Mouse (Mus musculus) stomach, embryonic 15.5 days (tissue): ENCODE results near the gene 1700109H08Rik. TPM values are rescaled to one million over a fixed set of nuclear protein-coding genes. Genes with fewer than 3 reads are reported as not detected.
"Not testable (repeated sequence)": the region's sequence is repeated elsewhere in the genome, so short reads cannot be mapped to it uniquely, and the experiment has no call there.

Experiments used
- ATAC-seq: fragments of 200-750 bp; cut with Nextera tagmentation; 2 replicates; pipeline ENCODE4 v1.8.0; 2017; ENCODE audit warnings: low read depth, moderate number of reproducible peaks, moderate TSS enrichment; ENCODE audit not compliant: insufficient read depth, low FRiP score
- H3K27ac ChIP-seq: fragments of 300-500 bp; sonication (generic); 2 replicates; pipeline ENCODE4 v1.5.1; 2015; ENCODE audit warnings: mild to moderate bottlenecking, inconsistent platforms
- H3K27me3 ChIP-seq: fragments of 300-500 bp; sonication (generic); replicated peaks from 2 replicates; pipeline ENCODE4 v1.6.1; 2015; ENCODE audit warnings: inconsistent platforms
- H3K36me3 ChIP-seq: fragments of 300-500 bp; sonication (generic); 2 replicates; pipeline ENCODE4 v1.6.1; 2015; ENCODE audit warnings: inconsistent platforms
- H3K4me1 ChIP-seq: fragments of 300-500 bp; sonication (generic); 2 replicates; pipeline ENCODE4 v1.6.1; 2015; ENCODE audit warnings: inconsistent platforms
- H3K4me2 ChIP-seq: fragments of 300-500 bp; sonication (generic); 2 replicates; pipeline ENCODE4 v1.6.1; 2015; ENCODE audit warnings: mild to moderate bottlenecking, inconsistent platforms
- H3K4me3 ChIP-seq: fragments of 300-500 bp; sonication (generic); replicated peaks from 2 replicates; pipeline ENCODE4 v1.5.1; 2015; ENCODE audit warnings: inconsistent platforms
- H3K9ac ChIP-seq: fragments of 300-500 bp; sonication (generic); 2 replicates; pipeline ENCODE4 v1.6.1; 2015; ENCODE audit warnings: inconsistent platforms
- H3K9me3 ChIP-seq: fragments of 300-500 bp; sonication (generic); 2 replicates; pipeline ENCODE4 v1.6.1; 2016; ENCODE audit warnings: inconsistent platforms
- WGBS: fragments of 180-500 bp; shearing (Covaris S2); methylation state at CpG from one replicate; pipeline ENCODE4 v1.1.7; 2015; 5-methylcytosine and 5-hydroxymethylcytosine counted together
- polyA plus RNA-seq: library from polyadenylated mRNA; unstranded; fragments of >200 nt; fragmentation: Nextera tagmentation; extraction: Ambion mirVana; gene quantifications from 2 replicates; pipeline ENCODE4 v1.2.1, GENCODE M21; 2015

1700109H08Rik gene
- polyA plus RNA-seq, 1 experiment from 2014 or later: 2.7 TPM

DNA sequence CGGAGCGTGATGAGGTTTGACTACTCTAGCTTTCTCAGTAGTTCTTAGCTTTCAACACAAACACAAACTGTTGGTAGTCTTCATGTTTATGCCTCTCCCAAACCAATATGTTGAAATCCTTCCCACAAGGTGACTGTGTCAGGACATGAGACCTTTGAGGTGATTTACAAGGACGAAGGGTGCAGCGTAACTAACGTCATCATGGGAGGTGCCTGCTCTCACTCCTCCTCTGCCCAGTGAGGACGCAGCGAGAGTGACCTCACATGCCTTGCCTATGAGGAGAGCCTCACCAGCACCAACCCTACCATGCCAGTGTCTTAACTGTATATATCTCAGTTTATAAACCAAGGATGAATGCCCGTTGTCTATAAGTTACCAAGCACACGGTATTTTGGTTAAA is 35.7 kb downstream of the 1700109H08Rik start:
- Histone ChIP-seq H3K4me1 (no peaks in the 10 kb centered on the region), H3K4me2 (no peak overlapping the region), H3K9ac (no peak overlapping the region), H3K27ac (no peak overlapping the region), H3K27me3 (no peaks in the 10 kb centered on the region), H3K9me3 (no peaks in the 10 kb centered on the region), H3K36me3 (peaks cover 20% of the 10 kb centered on the region), H3K4me3 (no peak overlapping the region)
- 92% methylated on average over 9 of the region's 9 CpGs for WGBS
- ATAC-seq: no peak

DNA sequence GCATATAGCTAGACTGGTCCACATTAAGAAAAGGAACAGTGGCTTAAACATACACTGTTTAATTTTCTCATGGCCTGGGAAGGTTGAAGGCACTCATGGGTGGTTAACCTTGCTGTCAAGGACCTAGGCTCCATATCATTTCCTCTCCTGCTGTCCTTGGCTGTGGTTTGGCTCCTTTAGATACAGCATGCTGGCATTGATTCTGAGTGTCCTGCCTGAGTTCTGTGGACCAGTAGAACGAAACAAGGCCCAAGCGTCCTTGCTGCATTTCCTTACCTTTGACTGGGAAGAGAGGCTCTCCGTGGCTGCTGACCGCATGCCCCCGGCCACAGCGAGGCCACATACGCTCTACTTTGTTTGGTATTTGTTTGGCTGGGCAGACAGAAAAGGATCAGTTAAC is 37.9 kb downstream of the 1700109H08Rik start:
- ATAC-seq: no peak
- Histone ChIP-seq H3K4me1 (no peaks in the 10 kb centered on the region), H3K9me3 (no peaks in the 10 kb centered on the region), H3K27me3 (no peaks in the 10 kb centered on the region), H3K4me2 (no peak overlapping the region), H3K27ac (no peak overlapping the region), H3K4me3 (no peak overlapping the region), H3K36me3 (peaks cover 24% of the 10 kb centered on the region), H3K9ac (no peak overlapping the region)
- 91% methylated on average over 7 of the region's 7 CpGs for WGBS

DNA sequence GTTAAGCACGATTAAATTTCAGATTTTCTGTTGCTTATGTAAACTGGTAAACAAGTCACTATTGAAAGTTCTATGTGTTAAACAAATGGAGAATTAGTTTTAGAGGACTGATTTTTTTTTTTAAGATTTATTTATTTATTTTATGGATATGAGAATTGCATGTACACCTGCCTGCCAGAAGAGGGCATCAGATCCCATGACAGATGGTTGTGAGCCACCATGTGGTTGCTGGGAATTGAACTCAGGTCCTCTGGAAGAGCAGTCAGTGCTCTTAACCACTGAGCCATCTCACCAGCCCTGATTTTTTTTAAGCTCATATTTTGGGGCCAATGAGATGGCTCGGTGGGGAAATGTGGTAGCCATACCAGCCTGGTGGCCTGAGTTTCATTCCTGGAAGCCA is 40.5 kb downstream of the 1700109H08Rik start:
- H3K9ac ChIP-seq, H3K27me3 ChIP-seq, H3K9me3 ChIP-seq, ATAC-seq, H3K4me2 ChIP-seq, H3K4me3 ChIP-seq, H3K27ac ChIP-seq, H3K4me1 ChIP-seq: not testable (repeated sequence)
- 84% methylated on average over 2 of the region's 2 CpGs for WGBS
- peaks cover 15% of the 10 kb centered on the region for H3K36me3 ChIP-seq

DNA sequence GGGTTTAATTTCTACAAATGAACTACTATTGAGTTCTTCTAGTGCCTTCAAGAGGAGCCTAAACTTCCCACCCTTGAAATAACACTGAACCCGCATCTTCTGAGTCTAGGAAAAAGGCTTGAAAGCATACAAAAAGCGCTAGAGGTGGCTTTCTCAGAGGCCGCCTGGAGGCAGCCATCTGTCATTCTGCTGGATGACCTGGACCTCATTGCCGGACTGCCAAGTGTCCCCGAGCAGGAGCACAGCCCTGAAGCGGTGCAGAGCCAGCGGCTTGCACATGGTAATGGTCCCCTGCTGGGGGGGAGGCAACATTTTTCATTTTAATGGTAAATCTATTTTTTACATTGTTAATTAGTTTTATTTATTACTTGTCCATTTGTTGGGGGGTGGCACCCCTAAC is 49.1 kb downstream of the 1700109H08Rik start:
- H3K4me2 ChIP-seq: no peak overlapping the region
- peaks cover 13% of the 10 kb centered on the region for H3K36me3 ChIP-seq

DNA sequence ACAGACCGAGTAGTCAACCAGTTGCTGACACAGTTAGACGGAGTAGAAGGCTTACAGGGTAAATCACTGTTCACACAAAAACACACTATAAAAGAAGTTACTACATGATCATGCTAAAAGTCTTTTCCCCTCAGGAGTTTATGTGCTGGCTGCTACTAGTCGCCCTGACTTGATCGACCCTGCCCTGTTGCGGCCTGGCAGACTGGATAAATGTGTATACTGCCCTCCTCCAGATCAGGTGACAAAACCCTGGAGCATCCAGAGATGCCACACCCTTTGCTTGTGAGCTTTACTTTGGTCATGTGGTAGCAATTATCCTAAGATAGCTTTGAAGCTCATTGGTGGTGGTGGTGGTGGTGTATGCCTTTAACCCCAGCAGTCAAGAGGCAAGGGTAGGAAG is 58.7 kb downstream of the 1700109H08Rik start:
- no peak overlapping the region for H3K9ac ChIP-seq
- H3K27ac ChIP-seq: no peak overlapping the region
- ATAC-seq: no peak
- no peak overlapping the region for H3K4me2 ChIP-seq
- no peaks in the 10 kb centered on the region for H3K4me1 ChIP-seq
- H3K9me3 ChIP-seq: no peaks in the 10 kb centered on the region
- no peaks in the 10 kb centered on the region for H3K27me3 ChIP-seq
- peaks cover 8% of the 10 kb centered on the region; the same call in 1 of the 2 replicates for H3K36me3 ChIP-seq
- WGBS: 89% methylated on average over 5 of the region's 5 CpGs
- H3K4me3 ChIP-seq: no peak overlapping the region

More for the DNA sequence above, 49.1 kb downstream of the 1700109H08Rik start:
- H3K27me3 ChIP-seq: no peaks in the 10 kb centered on the region
- H3K9ac ChIP-seq: no peak overlapping the region
- no peak for ATAC-seq
- 87% methylated on average over 7 of the region's 7 CpGs for WGBS
- no peaks in the 10 kb centered on the region for H3K4me1 ChIP-seq
- no peaks in the 10 kb centered on the region for H3K9me3 ChIP-seq
- no peak overlapping the region for H3K4me3 ChIP-seq
- H3K27ac ChIP-seq: no peak overlapping the region

DNA sequence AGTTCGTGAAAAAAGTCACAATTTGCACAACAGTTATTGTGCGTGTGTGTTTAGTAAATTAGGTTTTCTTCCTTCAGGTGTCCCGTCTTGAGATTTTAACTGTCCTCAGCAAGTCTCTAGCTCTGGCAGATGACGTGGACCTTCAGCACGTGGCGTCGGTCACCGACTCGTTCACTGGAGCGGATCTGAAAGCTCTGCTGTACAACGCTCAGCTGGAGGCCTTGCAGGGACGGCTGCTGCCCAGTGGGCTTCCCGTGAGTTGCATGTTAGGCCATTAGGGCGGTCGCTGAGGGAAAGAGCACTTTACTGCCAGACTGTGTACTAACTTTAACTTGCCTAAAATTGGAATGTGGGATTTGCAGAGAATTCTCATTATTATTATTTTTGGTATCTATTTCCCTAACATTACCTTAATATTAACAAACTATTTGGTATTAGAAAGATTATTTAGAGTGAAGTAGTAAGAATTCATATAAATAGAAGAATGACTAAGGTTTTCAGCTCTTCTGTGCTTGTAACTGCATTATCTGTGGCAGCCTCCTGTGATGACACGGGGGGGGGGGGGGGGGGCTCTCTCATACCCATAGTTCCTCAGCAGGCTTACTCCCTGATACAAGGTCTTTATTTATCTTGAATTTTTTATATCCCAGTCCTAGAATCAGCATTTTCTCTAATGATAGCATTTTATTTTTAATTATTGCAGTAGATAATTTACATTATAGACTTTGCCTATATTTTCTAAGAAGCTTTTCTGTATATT is 60.3 kb downstream of the 1700109H08Rik start:
- no peak overlapping the region for H3K4me3 ChIP-seq
- H3K9ac ChIP-seq: no peak overlapping the region
- no peaks in the 10 kb centered on the region for H3K27me3 ChIP-seq
- WGBS: 79% methylated on average over 16 of the region's 16 CpGs
- H3K27ac ChIP-seq: no peak overlapping the region
- H3K4me1 ChIP-seq: no peaks in the 10 kb centered on the region
- ATAC-seq: no peak
- no peaks in the 10 kb centered on the region for H3K9me3 ChIP-seq
- H3K4me2 ChIP-seq: no peak overlapping the region
- peaks cover 8% of the 10 kb centered on the region; the same call in 1 of the 2 replicates for H3K36me3 ChIP-seq

DNA sequence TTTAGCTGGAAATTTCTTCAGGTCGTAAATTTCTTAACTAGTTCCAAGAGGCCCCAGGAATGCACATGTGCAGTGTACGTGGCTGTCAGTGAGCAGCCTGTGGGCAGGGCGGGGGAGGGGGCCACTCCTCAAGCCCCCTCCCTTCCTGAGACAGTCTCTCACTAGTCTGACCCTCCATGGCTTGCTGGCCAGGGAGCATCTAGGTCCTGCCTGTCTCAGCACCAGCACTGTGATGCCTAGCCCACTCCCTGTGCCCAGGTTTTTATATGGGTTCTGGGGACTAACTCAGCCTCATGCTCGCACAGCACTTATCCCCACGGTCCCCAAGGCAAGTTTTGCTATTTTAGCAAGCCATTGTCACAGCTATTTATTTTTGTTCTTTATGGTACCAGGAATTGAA is 60.9 kb downstream of the 1700109H08Rik start:
- Histone ChIP-seq H3K27ac (no peak overlapping the region), H3K9ac (no peak overlapping the region), H3K4me3 (no peak overlapping the region), H3K4me2 (no peak overlapping the region), H3K36me3 (peaks cover 8% of the 10 kb centered on the region; the same call in 1 of the 2 replicates), H3K4me1 (no peaks in the 10 kb centered on the region), H3K27me3 (no peaks in the 10 kb centered on the region), H3K9me3 (no peaks in the 10 kb centered on the region)
- WGBS: 80% methylated on average over 5 of the region's 5 CpGs
- ATAC-seq: no peak

DNA sequence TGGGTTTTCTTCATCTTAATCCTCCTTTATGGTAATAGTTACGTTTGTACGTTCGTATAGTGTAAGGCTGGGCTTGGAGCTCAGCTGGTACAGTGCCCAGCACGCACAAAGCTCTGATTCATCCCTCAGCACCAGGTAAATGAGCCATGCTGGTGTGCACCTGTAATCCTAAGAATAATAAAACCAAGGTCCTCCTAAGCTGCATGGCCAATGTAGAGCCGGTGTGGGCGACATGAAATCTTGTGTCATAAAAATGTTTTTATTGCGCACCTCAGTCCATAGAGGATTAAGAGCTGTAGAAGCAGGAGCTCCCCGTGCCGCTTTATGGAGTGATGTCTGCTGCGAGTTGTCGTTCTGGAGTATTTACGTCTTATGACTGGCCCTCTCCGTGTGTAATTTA is 61.9 kb downstream of the 1700109H08Rik start:
- no peaks in the 10 kb centered on the region for H3K9me3 ChIP-seq
- no peak overlapping the region for H3K9ac ChIP-seq
- H3K27ac ChIP-seq: no peak overlapping the region
- ATAC-seq: no peak
- H3K4me3 ChIP-seq: no peak overlapping the region
- WGBS: 91% methylated on average over 13 of the region's 13 CpGs
- H3K36me3 ChIP-seq: peaks cover 8% of the 10 kb centered on the region; the same call in 1 of the 2 replicates
- H3K4me2 ChIP-seq: no peak overlapping the region
- no peaks in the 10 kb centered on the region for H3K4me1 ChIP-seq
- H3K27me3 ChIP-seq: no peaks in the 10 kb centered on the region

DNA sequence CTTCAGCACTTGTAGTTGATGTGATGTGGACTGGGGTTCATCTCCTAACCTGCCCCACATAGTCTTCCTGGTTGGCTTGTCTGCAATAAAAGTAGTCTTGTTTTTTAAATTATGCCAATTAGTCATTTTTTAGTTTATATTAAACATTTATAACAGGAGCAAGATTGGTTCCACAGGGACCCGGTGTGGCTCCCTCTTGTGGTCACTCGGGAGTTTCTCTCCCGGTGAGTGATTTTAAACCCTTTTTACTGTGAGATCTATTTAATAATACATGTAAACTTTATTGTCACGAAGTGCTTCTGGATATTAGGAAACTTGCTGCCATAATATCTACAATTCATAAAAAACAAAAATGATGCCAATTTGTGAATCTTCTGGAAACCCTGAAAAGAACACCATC is 62.6 kb downstream of the 1700109H08Rik start:
- H3K9me3 ChIP-seq: no peaks in the 10 kb centered on the region
- WGBS: 73% methylated on average over 4 of the region's 4 CpGs
- peaks cover 8% of the 10 kb centered on the region; the same call in 1 of the 2 replicates for H3K36me3 ChIP-seq
- H3K4me3 ChIP-seq: no peak overlapping the region
- no peak for ATAC-seq
- H3K4me1 ChIP-seq: no peaks in the 10 kb centered on the region
- no peak overlapping the region for H3K9ac ChIP-seq
- no peak overlapping the region for H3K4me2 ChIP-seq
- no peak overlapping the region for H3K27ac ChIP-seq
- H3K27me3 ChIP-seq: no peaks in the 10 kb centered on the region

Other genes starting within 250 kb of the 1700109H08Rik start
- gene Cdk6, start 230.1 kb upstream of the 1700109H08Rik start, polyA plus RNA-seq: 37.7 and 39.6 TPM in 2 replicates
- gene Fam133b, start 27.7 kb upstream of the 1700109H08Rik start, polyA plus RNA-seq: 24.8 TPM in 2 replicates
- gene Pex1, start 24.5 kb downstream of the 1700109H08Rik start, polyA plus RNA-seq: 12.9 and 16.3 TPM in 2 replicates
- 10.3 and 10.6 TPM in 2 replicates for gene Rbm48, start 25.0 kb downstream of the 1700109H08Rik start, polyA plus RNA-seq
- not detected in 2 replicates for gene Tmbim7, start 79.6 kb downstream of the 1700109H08Rik start, polyA plus RNA-seq
- gene Gatad1, start 85.6 kb downstream of the 1700109H08Rik start, polyA plus RNA-seq: 56.0 and 59.3 TPM in 2 replicates
- 9.1 and 10.6 TPM in 2 replicates for gene Ankib1, start 231.4 kb downstream of the 1700109H08Rik start, polyA plus RNA-seq
- 37.5 and 39.3 TPM in 2 replicates for gene Krit1, start 231.6 kb downstream of the 1700109H08Rik start, polyA plus RNA-seq